Mouse (Mus musculus): Measurements from ENCODE around the gene Acvr1c. TPM values are rescaled to one million over a fixed set of nuclear protein-coding genes. Genes with fewer than 3 reads are reported as not detected.

Acvr1c gene
- polyA plus RNA-seq, 1 experiment: 2.4 TPM

DNA sequence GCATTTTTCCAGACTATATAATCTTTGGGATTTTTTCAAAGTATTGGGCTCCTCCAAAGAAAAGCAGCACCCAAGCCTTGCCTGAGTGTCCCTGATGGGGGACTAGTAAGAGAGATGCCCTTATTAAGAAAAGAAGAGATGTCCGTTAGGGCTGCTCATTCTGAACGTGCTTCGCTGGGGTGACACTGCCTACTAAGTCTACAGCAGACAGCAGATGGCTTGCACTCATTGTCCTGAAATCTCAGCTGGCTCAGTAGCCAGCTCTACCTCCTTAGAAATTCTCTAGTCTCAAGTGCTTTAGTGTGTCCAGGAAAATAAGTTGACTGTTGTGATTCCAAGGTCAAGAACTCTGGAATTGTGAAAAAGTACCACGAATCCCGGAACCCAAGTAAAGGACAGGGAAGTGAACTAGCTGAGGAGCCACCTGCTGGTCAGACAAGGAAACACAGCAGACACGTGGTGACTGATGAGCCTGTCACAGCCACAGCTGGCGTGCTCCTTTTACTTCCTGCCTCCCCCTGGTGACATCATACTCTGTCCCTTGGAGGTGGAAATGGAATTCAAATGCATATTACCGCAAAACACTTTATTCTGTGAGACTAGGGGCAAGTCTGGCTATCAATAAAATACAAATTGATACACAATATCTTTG is 75.3 kb downstream of the Acvr1c start:
- no peak overlapping the region for H3K4me3 ChIP-seq (replicated peaks; ENCODE audit: insufficient read depth, low read depth, low read length)
- no peak overlapping the region for H3K27ac ChIP-seq (ENCODE audit: insufficient read depth, low read length)
- no peaks in the 10 kb centered on the region for H3K27me3 ChIP-seq (ENCODE audit: control insufficient read depth, insufficient read depth, low read length)
- 72% methylated on average over 8 of the region's 8 CpGs for WGBS
- H3K4me1 ChIP-seq (ENCODE audit: control insufficient read depth, insufficient read depth, low read length): no peaks in the 10 kb centered on the region
- no peak for TF ChIP-seq POLR2A (IDR thresholded peaks at IDR 0.05; ENCODE audit: borderline replicate concordance, insufficient read depth, low read length)
- peak; percentile 51 for TF ChIP-seq CTCF (IDR thresholded peaks at IDR 0.05; ENCODE audit: borderline replicate concordance, insufficient read depth, low read depth, low read length)
- peak; percentile 36 to 56 for DNase-seq

DNA sequence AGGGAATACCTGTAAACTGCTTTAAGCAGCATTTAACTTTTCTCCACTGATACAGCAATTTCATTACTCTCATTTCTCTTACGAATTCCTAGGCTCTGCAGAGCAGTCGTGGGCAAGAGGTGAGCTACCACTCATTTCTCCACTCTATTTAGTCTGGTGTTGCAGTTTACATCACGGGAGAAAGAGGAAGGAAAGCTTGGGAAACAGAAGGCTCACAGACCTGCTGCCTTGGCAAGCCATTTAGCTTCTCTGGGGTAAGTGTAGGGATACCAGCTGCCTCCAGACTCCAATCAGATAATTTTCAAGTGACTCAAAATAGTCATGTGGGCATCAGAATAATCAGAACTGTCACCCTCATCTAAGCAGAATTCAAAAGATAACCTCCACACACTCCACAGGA is 76.6 kb downstream of the Acvr1c start:
- H3K27ac ChIP-seq (ENCODE audit: insufficient read depth, low read length): no peak overlapping the region
- DNase-seq: peak; percentile 23 to 43

DNA sequence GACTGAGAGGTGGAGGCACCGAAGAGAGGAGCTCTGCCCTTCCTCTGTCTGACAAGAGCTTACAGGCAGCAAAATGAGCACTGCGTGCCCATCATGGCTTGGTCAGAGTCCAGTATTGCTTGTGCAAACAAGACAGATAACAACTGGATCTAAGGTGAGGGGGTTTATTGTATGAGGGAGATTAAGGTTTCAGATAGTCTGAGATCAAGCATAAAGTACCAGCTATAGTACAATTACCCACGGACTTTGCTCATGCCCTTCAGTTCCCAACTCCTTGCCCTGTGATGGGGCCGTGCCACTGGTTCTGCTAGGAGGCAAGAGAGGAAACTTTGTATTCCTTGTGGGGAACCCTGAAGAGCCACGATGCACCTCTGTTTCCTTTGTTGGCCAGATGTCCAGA is 78.5 kb downstream of the Acvr1c start:
- no peaks in the 10 kb centered on the region for H3K27me3 ChIP-seq (ENCODE audit: control insufficient read depth, insufficient read depth, low read length)
- H3K4me1 ChIP-seq (ENCODE audit: control insufficient read depth, insufficient read depth, low read length): no peaks in the 10 kb centered on the region
- TF ChIP-seq POLR2A (IDR thresholded peaks at IDR 0.05; ENCODE audit: borderline replicate concordance, insufficient read depth, low read length): no peak
- no peak for TF ChIP-seq CTCF (IDR thresholded peaks at IDR 0.05; ENCODE audit: borderline replicate concordance, insufficient read depth, low read depth, low read length)
- H3K4me3 ChIP-seq (replicated peaks; ENCODE audit: insufficient read depth, low read depth, low read length): no peak overlapping the region
- DNase-seq: no peak
- 95% methylated on average over 5 of the region's 5 CpGs for WGBS
- no peak overlapping the region for H3K27ac ChIP-seq (ENCODE audit: insufficient read depth, low read length)

More for the DNA sequence above, 76.6 kb downstream of the Acvr1c start:
- 19% methylated on average over 3 of the region's 3 CpGs for WGBS
- Histone ChIP-seq H3K4me3 (replicated peaks; ENCODE audit: insufficient read depth, low read depth, low read length) (no peak overlapping the region), H3K4me1 (ENCODE audit: control insufficient read depth, insufficient read depth, low read length) (no peaks in the 10 kb centered on the region), H3K27me3 (ENCODE audit: control insufficient read depth, insufficient read depth, low read length) (no peaks in the 10 kb centered on the region)
- no peak for TF ChIP-seq CTCF (IDR thresholded peaks at IDR 0.05; ENCODE audit: borderline replicate concordance, insufficient read depth, low read depth, low read length)
- no peak for TF ChIP-seq POLR2A (IDR thresholded peaks at IDR 0.05; ENCODE audit: borderline replicate concordance, insufficient read depth, low read length)

DNA sequence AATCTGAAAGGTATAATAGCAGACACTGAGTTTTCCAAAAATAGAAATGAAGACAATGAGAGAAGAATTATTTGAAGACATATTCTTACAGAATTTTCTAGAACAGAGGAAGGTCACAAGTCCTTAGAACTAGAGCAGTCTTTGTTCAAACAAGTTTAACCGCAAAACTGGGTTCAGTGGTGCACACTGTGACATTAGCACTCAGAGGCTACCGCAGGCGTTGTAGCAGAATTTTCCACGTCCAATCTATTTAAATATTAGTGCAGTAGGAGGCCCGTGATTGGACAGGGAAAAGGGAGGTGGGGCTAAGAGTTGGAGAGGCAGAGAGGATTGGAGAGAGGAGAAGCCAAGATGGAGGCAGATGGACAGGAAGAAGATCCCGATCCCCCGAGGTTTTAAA is 81.2 kb downstream of the Acvr1c start:
- Histone ChIP-seq H3K27me3 (ENCODE audit: control insufficient read depth, insufficient read depth, low read length) (no peaks in the 10 kb centered on the region), H3K4me3 (replicated peaks; ENCODE audit: insufficient read depth, low read depth, low read length) (no peak overlapping the region), H3K27ac (ENCODE audit: insufficient read depth, low read length) (no peak overlapping the region), H3K4me1 (ENCODE audit: control insufficient read depth, insufficient read depth, low read length) (no peaks in the 10 kb centered on the region)
- DNase-seq: no peak
- TF ChIP-seq POLR2A (IDR thresholded peaks at IDR 0.05; ENCODE audit: borderline replicate concordance, insufficient read depth, low read length) (no peak), CTCF (IDR thresholded peaks at IDR 0.05; ENCODE audit: borderline replicate concordance, insufficient read depth, low read depth, low read length) (no peak)
- 87% methylated on average over 7 of the region's 7 CpGs for WGBS

DNA sequence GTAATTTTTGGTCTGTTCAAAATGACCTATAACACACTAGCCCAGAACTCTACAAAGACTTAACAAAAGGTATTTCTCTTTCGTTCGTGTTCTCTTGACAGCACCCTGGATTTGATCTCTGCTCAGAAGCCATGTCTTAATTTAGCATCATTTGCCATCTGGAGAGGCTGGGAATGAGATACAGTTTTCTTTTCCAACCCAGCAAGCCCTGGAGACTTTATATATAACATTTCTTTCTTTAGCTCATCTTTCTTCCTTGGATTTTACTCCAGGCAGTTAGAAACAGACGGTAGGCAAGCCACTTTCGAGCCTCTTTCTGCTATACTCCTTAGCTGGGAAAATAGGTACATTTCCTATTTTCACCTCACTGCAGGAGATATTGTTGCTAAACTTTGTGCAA is 117.1 kb downstream of the Acvr1c start:
- H3K27me3 ChIP-seq (ENCODE audit: control insufficient read depth, insufficient read depth, low read length): no peaks in the 10 kb centered on the region
- H3K27ac ChIP-seq (ENCODE audit: insufficient read depth, low read length): no peak overlapping the region
- peak in 1 of 2 experiments; percentile 59 for DNase-seq

DNA sequence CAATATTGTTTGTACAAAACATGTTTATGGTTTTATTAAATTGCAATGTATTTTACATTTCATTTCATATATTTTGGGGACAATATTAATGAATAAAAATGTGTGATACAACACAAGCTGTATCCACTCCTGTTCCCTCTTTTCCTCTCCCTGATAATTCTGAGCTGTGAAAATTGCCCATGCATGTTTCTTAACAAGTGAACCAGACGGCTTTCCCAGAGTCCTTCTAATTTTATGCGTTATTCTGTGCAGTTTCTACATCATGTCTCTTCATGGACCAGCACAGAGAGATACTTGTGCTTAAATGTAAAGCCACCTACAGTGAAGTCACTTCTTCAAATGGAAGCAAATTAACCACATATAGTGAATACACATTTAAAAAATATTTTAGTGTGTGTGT is 120.2 kb downstream of the Acvr1c start:
- no peak for DNase-seq
- 61% methylated on average over 2 of the region's 2 CpGs for whole genome bisulfite sequencing
- Histone ChIP-seq H3K27me3 (ENCODE audit: control insufficient read depth, insufficient read depth, low read length) (no peaks in the 10 kb centered on the region), H3K4me1 (ENCODE audit: control insufficient read depth, insufficient read depth, low read length) (peaks cover 8% of the 10 kb centered on the region; the same call in 1 of the 2 replicates), H3K27ac (ENCODE audit: insufficient read depth, low read length) (no peak overlapping the region), H3K4me3 (replicated peaks; ENCODE audit: insufficient read depth, low read depth, low read length) (no peak overlapping the region)
- TF ChIP-seq POLR2A (IDR thresholded peaks at IDR 0.05; ENCODE audit: borderline replicate concordance, insufficient read depth, low read length): no peak
- no peak for TF ChIP-seq CTCF (IDR thresholded peaks at IDR 0.05; ENCODE audit: borderline replicate concordance, insufficient read depth, low read depth, low read length)

More for the DNA sequence above, 117.1 kb downstream of the Acvr1c start:
- Histone ChIP-seq H3K4me3 (replicated peaks; ENCODE audit: insufficient read depth, low read depth, low read length) (no peak overlapping the region), H3K4me1 (ENCODE audit: control insufficient read depth, insufficient read depth, low read length) (peaks cover 8% of the 10 kb centered on the region; the same call in 1 of the 2 replicates)
- no peak for TF ChIP-seq CTCF (IDR thresholded peaks at IDR 0.05; ENCODE audit: borderline replicate concordance, insufficient read depth, low read depth, low read length)
- no peak for TF ChIP-seq POLR2A (IDR thresholded peaks at IDR 0.05; ENCODE audit: borderline replicate concordance, insufficient read depth, low read length)
- WGBS: 13% methylated on average over 4 of the region's 4 CpGs

Other genes starting within 250 kb of the Acvr1c start
- 0.38 and 0.40 TPM in 2 replicates for gene Cytip, start 162.4 kb downstream of the Acvr1c start, polyA plus RNA-seq (2012; rRNA removed)
- gene Gm17409, start 112.2 kb upstream of the Acvr1c start, polyA plus RNA-seq (2012; rRNA removed): not detected in 2 replicates
- gene Acvr1, start 209.3 kb upstream of the Acvr1c start, polyA plus RNA-seq (2012; rRNA removed): 18.5 and 18.7 TPM in 2 replicates
- 27.2 and 38.2 TPM in 2 replicates for gene Upp2, start 209.4 kb upstream of the Acvr1c start, polyA plus RNA-seq (2012; rRNA removed)

Measured in cerebellum, adult 2 months (tissue).